Mouse (Mus musculus) kidney, adult 2 months (tissue): ENCODE results near the gene Nfic. TPM values are rescaled to one million over a fixed set of nuclear protein-coding genes. Genes with fewer than 3 reads are reported as not detected.

Experiments used
- DNase-seq: peaks from one replicate; pipeline ENCODE4 v3.0.0; 2021
- H3K27ac ChIP-seq: fragments of 200-500 bp; 2 replicates; pipeline ENCODE4 v1.5.1; 2012; ENCODE audit warnings: low read depth, low read length, control low read depth, inconsistent platforms; ENCODE audit not compliant: insufficient read depth
- H3K27me3 ChIP-seq: fragments of 200-500 bp; replicated peaks from 2 replicates; pipeline ENCODE4 v1.6.1; 2012; ENCODE audit warnings: mild to moderate bottlenecking, moderate library complexity, low read length, inconsistent platforms; ENCODE audit not compliant: control insufficient read depth, insufficient read depth
- H3K36me3 ChIP-seq: fragments of 200-500 bp; 2 replicates; pipeline ENCODE4 v1.6.1; 2012; ENCODE audit warnings: mild to moderate bottlenecking, moderate library complexity, low read length, inconsistent platforms; ENCODE audit not compliant: control insufficient read depth, insufficient read depth
- H3K4me1 ChIP-seq: fragments of 200-500 bp; 2 replicates; pipeline ENCODE4 v1.6.1; 2011; ENCODE audit warnings: low read length; ENCODE audit not compliant: control insufficient read depth, insufficient read depth
- H3K4me3 ChIP-seq: fragments of 200-500 bp; 2 replicates; pipeline ENCODE4 v1.5.1; 2011; ENCODE audit warnings: mild to moderate bottlenecking, low read depth, low read length, control low read depth; ENCODE audit not compliant: insufficient read depth
- CTCF ChIP-seq: fragments of 200-500 bp; conservative IDR thresholded peaks from 2 replicates; pipeline ENCODE4 v1.5.1; 2011; ENCODE audit warnings: low read depth, mild to moderate bottlenecking, control low read depth, low read length, moderate library complexity, mixed read lengths; ENCODE audit not compliant: insufficient read depth, insufficient read length
- POLR2A ChIP-seq: fragments of 200-500 bp; IDR thresholded peaks from one replicate; pipeline ENCODE4 v1.6.1; 2011; ENCODE audit warnings: low read depth, low read length, control low read depth
- WGBS: fragments of 180-500 bp; shearing (Covaris S2); methylation state at CpG from one replicate; pipeline ENCODE4 v1.1.7; 2018; 5-methylcytosine and 5-hydroxymethylcytosine counted together
- polyA plus RNA-seq: library from polyadenylated mRNA; depleted of rRNA; stranded (reverse); fragments of >200 nt; gene quantifications from 2 replicates; pipeline ENCODE4 v1.2.3, GENCODE M21; 2012

The Nfic gene
- polyA plus RNA-seq, 1 experiment = 82.5 TPM

GRCm38 (mm10) chr10:81411471-81412400 lies 43.7 kb downstream of the Nfic start:
- Histone ChIP-seq H3K4me1 (peaks cover 80% of the 10 kb centered on the region), H3K4me3 (no peak overlapping the region), H3K27me3 (no peaks in the 10 kb centered on the region), H3K27ac (peak overlapping the region; percentile 97), H3K36me3 (no peaks in the 10 kb centered on the region; the same call in 1 of the 2 replicates)
- no peak for TF ChIP-seq POLR2A
- TF ChIP-seq CTCF = no peak
- peak; percentile 93 for DNase-seq
- 11% methylated on average over 18 of the region's 18 CpGs for WGBS

- Histone ChIP-seq H3K4me3 (no peak overlapping the region), H3K4me1 (peaks cover 76% of the 10 kb centered on the region), H3K27ac (peak overlapping the region; percentile 97), H3K36me3 (no peaks in the 10 kb centered on the region; the same call in 1 of the 2 replicates), H3K27me3 (no peaks in the 10 kb centered on the region)
- DNase-seq = peak; percentile 63
- no peak for TF ChIP-seq POLR2A
- TF ChIP-seq CTCF = no peak
- 35% methylated on average over 9 of the region's 9 CpGs for WGBS
These were observed 44.5 kb downstream of the Nfic start for GRCm38 (mm10) chr10:81410981-81411380.

GRCm38 (mm10) chr10:81410350-81410749 lies 45.1 kb downstream of the Nfic start:
- Histone ChIP-seq H3K4me1 (peaks cover 73% of the 10 kb centered on the region), H3K36me3 (no peaks in the 10 kb centered on the region; the same call in 1 of the 2 replicates), H3K27me3 (no peaks in the 10 kb centered on the region), H3K27ac (peak overlapping the region; percentile 97), H3K4me3 (no peak overlapping the region)
- 24% methylated on average over 4 of the region's 4 CpGs for WGBS
- DNase-seq = peak; percentile 74
- TF ChIP-seq CTCF (no peak), POLR2A (peak; percentile 17)

GRCm38 (mm10) chr10:81409330-81409729 lies 46.1 kb downstream of the Nfic start:
- H3K27ac ChIP-seq = peak overlapping the region; percentile 97
- TF ChIP-seq CTCF = no peak
- TF ChIP-seq POLR2A = no peak
- peaks cover 63% of the 10 kb centered on the region for H3K4me1 ChIP-seq
- WGBS = 39% methylated on average over 8 of the region's 8 CpGs
- DNase-seq = no peak
- peaks cover 2% of the 10 kb centered on the region; the same call in 1 of the 2 replicates for H3K36me3 ChIP-seq
- no peaks in the 10 kb centered on the region for H3K27me3 ChIP-seq
- no peak overlapping the region for H3K4me3 ChIP-seq

- 13% methylated on average over 9 of the region's 9 CpGs for WGBS
- H3K27ac ChIP-seq = peak overlapping the region; percentile 92
These were observed 46.6 kb downstream of the Nfic start for GRCm38 (mm10) chr10:81408871-81409291.

GRCm38 (mm10) chr10:81408424-81408729 lies 47.1 kb downstream of the Nfic start:
- peaks cover 2% of the 10 kb centered on the region for H3K36me3 ChIP-seq
- TF ChIP-seq CTCF (no peak), POLR2A (no peak)
- 41% methylated on average over 13 of the region's 13 CpGs for WGBS
- H3K27ac ChIP-seq = peak overlapping the region; percentile 92
- peaks cover 55% of the 10 kb centered on the region for H3K4me1 ChIP-seq
- no peak for DNase-seq
- no peak overlapping the region for H3K4me3 ChIP-seq
- no peaks in the 10 kb centered on the region for H3K27me3 ChIP-seq

More at GRCm38 (mm10) chr10:81408871-81409291, 46.6 kb downstream of the Nfic start:
- Histone ChIP-seq H3K36me3 (peaks cover 2% of the 10 kb centered on the region; the same call in 1 of the 2 replicates), H3K27me3 (no peaks in the 10 kb centered on the region), H3K4me1 (peaks cover 59% of the 10 kb centered on the region), H3K4me3 (no peak overlapping the region)
- peak; percentile 96 for DNase-seq
- peak; percentile 96 for TF ChIP-seq CTCF
- TF ChIP-seq POLR2A = no peak
